8 mouse cellular contexts compared by ENCODE assay signal in genomic region chr11:19925149-19925975, GRCm38 (mm10). TPM values are rescaled to one million over a fixed set of nuclear protein-coding genes. Genes with fewer than 3 reads are reported as not detected.
DNase-seq lines count a peak whose midpoint lies in the region; ATAC-seq and TF ChIP-seq lines count a peak whose summit lies in the region.

No protein-coding gene starts in this region.

- POLR2A ChIA-PET in Patski (lab: Charles Lee), result interaction anchor here (0.6 to 1.4 kb wide), 5 partner anchors 8 to 360 kb away, joined by 3 to 5 read pairs (median 3); no protein-coding TSS in a partner anchor

- peak; percentile 19 for ATAC-seq in Patski
- peak; percentile 81 for ATAC-seq in hindbrain, embryonic 12.5 days (ENCODE audit: low FRiP score)

- H3K4me3 ChIP-seq in hindbrain, embryonic 12.5 days, result peak overlapping the region; percentile 88

- WGBS in hindbrain, embryonic 12.5 days, result 1% methylated on average over 75 of the region's 75 CpGs

- peaks cover 15% of the 10 kb centered on the region for H3K4me1 ChIP-seq in hindbrain, embryonic 12.5 days

- TF ChIP-seq CTCF in Patski (IDR thresholded peaks at IDR 0.05), result no peak

- in situ Hi-C loops in Patski (cut with MboI; ENCODE audit: low pct_unique_long_range_greater_than_20kb), result no loop called here

- CTCF ChIA-PET in Patski (lab: Charles Lee), result interaction anchor here (0.6 to 1.3 kb wide), 5 partner anchors 21 to 187 kb away, joined by 3 to 4 read pairs (median 3); partner anchors contain the start of gene Actr2

- peak overlapping the region; percentile 90 for H3K27ac ChIP-seq in hindbrain, embryonic 12.5 days

- peak; percentile 25 for DNase-seq in Patski (ENCODE audit: low read depth, low spot score)
- DNase-seq in cerebellum, adult 9-11 months, result peak; percentile 92
- DNase-seq in frontal cortex, postnatal 10 days (ENCODE audit: low spot score in 2 of 2), result peak; percentile 72 to 77
- DNase-seq in left cerebral cortex, adult 11 months (ENCODE audit: low spot score), result peak; percentile 63
- DNase-seq in lung, postnatal 4 days, result peak; percentile 74 to 81
- DNase-seq in retina, postnatal 1 day, result peak; percentile 91
- peak; percentile 79 for DNase-seq in thymus, postnatal 4 days

- peak overlapping the region; percentile 57 for H3K4me2 ChIP-seq in hindbrain, embryonic 12.5 days (replicated peaks)

- H3K9me3 ChIP-seq in hindbrain, embryonic 12.5 days (replicated peaks), result no peaks in the 10 kb centered on the region

- H3K9ac ChIP-seq in hindbrain, embryonic 12.5 days, result peak overlapping the region; percentile 91

- no peaks in the 10 kb centered on the region for H3K36me3 ChIP-seq in hindbrain, embryonic 12.5 days

- H3K27me3 ChIP-seq in Patski, result no peaks in the 10 kb centered on the region
- no peaks in the 10 kb centered on the region for H3K27me3 ChIP-seq in hindbrain, embryonic 12.5 days

RNA-seq across cellular contexts. Expression of gene Spred2, which starts 1.2 kb away (rescaled TPM):
- 37.4 TPM for polyA plus RNA-seq in Patski (2021)
- 6.8 and 7.8 TPM in 2 replicates for polyA plus RNA-seq in hindbrain, embryonic 12.5 days (2016; fragmentation: Nextera tagmentation; extraction: Ambion mirVana)

Comparison
In these comparisons a context has a peak if more than half of its experiments do, and no peak if none do; other contexts are left out.
1. Peak in every context shown above with its lines: DNase-seq, ATAC-seq, H3K4me3 ChIP-seq and H3K27ac ChIP-seq.
2. DNase-seq: peak in every context shown above with its lines; median percentile 92 in cerebellum, adult 9-11 months; 91 in retina, postnatal 1 day; 79 in thymus, postnatal 4 days; 78 in lung, postnatal 4 days; 74 in frontal cortex, postnatal 10 days; 63 in left cerebral cortex, adult 11 months; 25 in Patski.